Mouse (Mus musculus) neural tube, embryonic 13.5 days (tissue): Measurements from ENCODE around the gene Gm6217. TPM values are rescaled to one million over a fixed set of nuclear protein-coding genes. Genes with fewer than 3 reads are reported as not detected.
A peak's percentile ranks its signal among the peaks of the same experiment; 100 is the strongest.
"Not testable (repeated sequence)": the region's sequence is repeated elsewhere in the genome, so short reads cannot be mapped to it uniquely, and the experiment has no call there.

Experiments
- ATAC-seq: fragments of 200-750 bp; cut with Nextera tagmentation; 2 replicates; pipeline ENCODE4 v1.8.0; 2017; ENCODE audit warnings: low read depth, mild to moderate bottlenecking, moderate TSS enrichment, moderate library complexity
- H3K27ac ChIP-seq: fragments of 300-500 bp; sonication (generic); replicated peaks from 2 replicates; pipeline ENCODE4 v1.5.1; 2015; ENCODE audit warnings: moderate library complexity, mild to moderate bottlenecking, inconsistent platforms
- H3K27me3 ChIP-seq: fragments of 300-500 bp; sonication (generic); 2 replicates; pipeline ENCODE4 v1.6.1; 2015; ENCODE audit warnings: mild to moderate bottlenecking, inconsistent platforms
- H3K36me3 ChIP-seq: fragments of 300-500 bp; sonication (generic); 2 replicates; pipeline ENCODE4 v1.6.1; 2015; ENCODE audit warnings: mild to moderate bottlenecking, inconsistent platforms
- H3K4me1 ChIP-seq: fragments of 300-500 bp; sonication (generic); replicated peaks from 2 replicates; pipeline ENCODE4 v1.6.1; 2015; ENCODE audit warnings: inconsistent platforms
- H3K4me2 ChIP-seq: fragments of 300-500 bp; sonication (generic); 2 replicates; pipeline ENCODE4 v1.6.1; 2015; ENCODE audit warnings: inconsistent platforms, mild to moderate bottlenecking, moderate library complexity
- H3K4me3 ChIP-seq: fragments of 300-500 bp; sonication (generic); 2 replicates; pipeline ENCODE4 v1.5.1; 2015; ENCODE audit warnings: mild to moderate bottlenecking, inconsistent platforms
- H3K9ac ChIP-seq: fragments of 300-500 bp; sonication (generic); 2 replicates; pipeline ENCODE4 v1.6.1; 2015; ENCODE audit warnings: moderate library complexity, mild to moderate bottlenecking, inconsistent platforms
- H3K9me3 ChIP-seq: fragments of 300-500 bp; sonication (generic); 2 replicates; pipeline ENCODE4 v1.6.1; 2016; ENCODE audit warnings: inconsistent platforms
- WGBS: fragments of 180-500 bp; shearing (Covaris S2); methylation state at CpG from one replicate; pipeline ENCODE4 v1.1.7; 2015; 5-methylcytosine and 5-hydroxymethylcytosine counted together
- polyA plus RNA-seq: library from polyadenylated mRNA; unstranded; fragments of >200 nt; fragmentation: Nextera tagmentation; extraction: Ambion mirVana; gene quantifications from 2 replicates; pipeline ENCODE4 v1.2.1, GENCODE M21; 2015

Gene Gm6217
- polyA plus RNA-seq, 1 experiment from 2014 or later: not detected

- H3K4me2 ChIP-seq, H3K9me3 ChIP-seq, H3K27ac ChIP-seq, H3K4me3 ChIP-seq, ATAC-seq, H3K9ac ChIP-seq, H3K36me3 ChIP-seq, H3K27me3 ChIP-seq, H3K4me1 ChIP-seq: not testable (repeated sequence)
- WGBS: 96% methylated on average over 2 of the region's 2 CpGs
These were observed 11.3 kb upstream of the Gm6217 start for GRCm38 (mm10) chr1:82942505-82942904.

GRCm38 (mm10) chr1:82938666-82939065, 7.5 kb upstream of the Gm6217 start:
- ATAC-seq: no peak
- H3K9me3 ChIP-seq: 0 out of 2 replicates have a peak, but pooled peaks cover 4% of the 10 kb centered on the region
- WGBS: 93% methylated on average over 5 of the region's 5 CpGs

GRCm38 (mm10) chr1:82930558-82930957, 641 bp downstream of the Gm6217 start:
- not testable (repeated sequence) for ATAC-seq, H3K27ac ChIP-seq, H3K4me2 ChIP-seq, H3K4me1 ChIP-seq, H3K27me3 ChIP-seq, H3K9ac ChIP-seq, H3K36me3 ChIP-seq, H3K4me3 ChIP-seq, H3K9me3 ChIP-seq
- WGBS: 87% methylated on average over 3 of the region's 3 CpGs

More at GRCm38 (mm10) chr1:82938666-82939065, 7.5 kb upstream of the Gm6217 start:
- H3K4me2 ChIP-seq: no peak overlapping the region
- H3K4me3 ChIP-seq: no peak overlapping the region
- H3K27me3 ChIP-seq: no peaks in the 10 kb centered on the region
- no peaks in the 10 kb centered on the region for H3K4me1 ChIP-seq
- H3K9ac ChIP-seq: no peak overlapping the region
- H3K27ac ChIP-seq: no peak overlapping the region
- no peaks in the 10 kb centered on the region for H3K36me3 ChIP-seq

GRCm38 (mm10) chr1:82924650-82925049, 6.5 kb downstream of the Gm6217 start, which contains the start of gene A030014E15Rik:
Gene A030014E15Rik, plus strand, starts transcription at chr1:82924917.
- H3K36me3 ChIP-seq: no peaks in the 10 kb centered on the region
- H3K27ac ChIP-seq: no peak within 1 kb of the TSS
- no peaks in the 10 kb centered on the region for H3K9me3 ChIP-seq
- no peak within 1 kb of the TSS for H3K4me2 ChIP-seq
- H3K27me3 ChIP-seq: no peaks in the 10 kb centered on the region
- no peak for ATAC-seq
- H3K4me1 ChIP-seq: no peaks in the 10 kb centered on the region
- H3K9ac ChIP-seq: no peak within 1 kb of the TSS
- H3K4me3 ChIP-seq: no peak within 1 kb of the TSS
- WGBS: 89% methylated on average over 6 of the region's 6 CpGs

GRCm38 (mm10) chr1:82913434-82913833, 17.8 kb downstream of the Gm6217 start:
- H3K36me3 ChIP-seq, H3K4me3 ChIP-seq, H3K27ac ChIP-seq, H3K4me2 ChIP-seq, H3K9ac ChIP-seq, H3K9me3 ChIP-seq, H3K4me1 ChIP-seq, H3K27me3 ChIP-seq, ATAC-seq: not testable (repeated sequence)
- 98% methylated on average over 5 of the region's 5 CpGs for WGBS

- no peaks in the 10 kb centered on the region for H3K36me3 ChIP-seq
- H3K27me3 ChIP-seq: no peaks in the 10 kb centered on the region
- no peaks in the 10 kb centered on the region for H3K4me1 ChIP-seq
- no peak within 1 kb of the TSS for H3K4me3 ChIP-seq
- no peak within 1 kb of the TSS for H3K9ac ChIP-seq
- H3K9me3 ChIP-seq: no peaks in the 10 kb centered on the region
- no peak within 1 kb of the TSS for H3K27ac ChIP-seq
- no peak for ATAC-seq
- 86% methylated on average over 3 of the region's 3 CpGs for WGBS
- H3K4me2 ChIP-seq: no peak within 1 kb of the TSS
These were observed 18.2 kb downstream of the Gm6217 start, which contains the start of gene A030005L19Rik for GRCm38 (mm10) chr1:82913025-82913424. Gene A030005L19Rik, plus strand, starts transcription at chr1:82913325.

- no peaks in the 10 kb centered on the region for H3K9me3 ChIP-seq
- WGBS: 61% methylated on average over 3 of the region's 3 CpGs
- ATAC-seq: peak; percentile 44; the same call in 1 of the 2 replicates
These were observed 25.3 kb downstream of the Gm6217 start for GRCm38 (mm10) chr1:82905886-82906285.

GRCm38 (mm10) chr1:82901201-82901600, 30.0 kb downstream of the Gm6217 start:
- Histone ChIP-seq H3K27me3 (no peaks in the 10 kb centered on the region), H3K9me3 (no peaks in the 10 kb centered on the region), H3K27ac (no peak overlapping the region), H3K9ac (no peak overlapping the region), H3K4me3 (no peak overlapping the region), H3K36me3 (peaks cover 35% of the 10 kb centered on the region), H3K4me2 (no peak overlapping the region), H3K4me1 (no peaks in the 10 kb centered on the region)
- WGBS: 91% methylated on average over 3 of the region's 3 CpGs
- ATAC-seq: no peak

More at GRCm38 (mm10) chr1:82905886-82906285, 25.3 kb downstream of the Gm6217 start:
- Histone ChIP-seq H3K4me1 (no peaks in the 10 kb centered on the region), H3K27ac (no peak overlapping the region; the same call in 1 of the 2 replicates), H3K4me3 (no peak overlapping the region), H3K9ac (no peak overlapping the region), H3K36me3 (peaks cover 22% of the 10 kb centered on the region), H3K4me2 (no peak overlapping the region), H3K27me3 (no peaks in the 10 kb centered on the region)

- Histone ChIP-seq H3K27me3 (no peaks in the 10 kb centered on the region), H3K4me3 (no peak overlapping the region), H3K4me2 (no peak overlapping the region), H3K4me1 (no peaks in the 10 kb centered on the region), H3K27ac (no peak overlapping the region), H3K36me3 (peaks cover 35% of the 10 kb centered on the region), H3K9ac (no peak overlapping the region), H3K9me3 (no peaks in the 10 kb centered on the region)
- 96% methylated on average over 1 of the region's 1 CpGs for WGBS
- ATAC-seq: no peak
These were observed 30.6 kb downstream of the Gm6217 start for GRCm38 (mm10) chr1:82900567-82900966.

GRCm38 (mm10) chr1:82893269-82893668, 37.9 kb downstream of the Gm6217 start:
- no peak overlapping the region for H3K9ac ChIP-seq
- ATAC-seq: no peak
- H3K4me1 ChIP-seq: no peaks in the 10 kb centered on the region
- peaks cover 34% of the 10 kb centered on the region for H3K36me3 ChIP-seq
- no peak overlapping the region for H3K4me2 ChIP-seq
- H3K9me3 ChIP-seq: no peaks in the 10 kb centered on the region
- H3K4me3 ChIP-seq: no peak overlapping the region
- no peaks in the 10 kb centered on the region for H3K27me3 ChIP-seq
- 94% methylated on average over 7 of the region's 7 CpGs for WGBS
- H3K27ac ChIP-seq: no peak overlapping the region

Other genes with a start within 250 kb of the Gm6217 start
- 360 TPM in 2 replicates for gene Mff, start 206.5 kb downstream of the Gm6217 start, polyA plus RNA-seq
- 0.13 and 0.19 TPM in 2 replicates for gene Tm4sf20, start 162.9 kb downstream of the Gm6217 start, polyA plus RNA-seq
- gene Gm47791, start 160.2 kb downstream of the Gm6217 start, polyA plus RNA-seq: not detected in 2 replicates
- gene Agfg1, start 91.9 kb downstream of the Gm6217 start, polyA plus RNA-seq: 35.3 and 36.9 TPM in 2 replicates
- gene A030005L19Rik, start 18.1 kb downstream of the Gm6217 start, polyA plus RNA-seq: 0.25 TPM in 1 of 2 replicates, not detected in the other
- not detected in 2 replicates for gene A030014E15Rik, start 6.5 kb downstream of the Gm6217 start, polyA plus RNA-seq
- gene A030003K21Rik, start 12.0 kb upstream of the Gm6217 start, polyA plus RNA-seq: not detected in 2 replicates
- gene Gm7544, start 24.6 kb upstream of the Gm6217 start, polyA plus RNA-seq: not detected in 2 replicates
- not detected in 2 replicates for gene Gm47955, start 28.9 kb upstream of the Gm6217 start, polyA plus RNA-seq
- not detected in 2 replicates for gene Gm47959, start 69.1 kb upstream of the Gm6217 start, polyA plus RNA-seq
- 0.49 and 0.68 TPM in 2 replicates for gene Slc19a3, start 107.0 kb upstream of the Gm6217 start, polyA plus RNA-seq
- not detected in 2 replicates for gene Krtap28-10, start 111.1 kb upstream of the Gm6217 start, polyA plus RNA-seq
- gene Gm47969, start 113.5 kb upstream of the Gm6217 start, polyA plus RNA-seq: not detected in 2 replicates
- gene A030005K14Rik, start 128.0 kb upstream of the Gm6217 start, polyA plus RNA-seq: not detected in 2 replicates
- not detected in 2 replicates for gene Krtap28-13, start 129.5 kb upstream of the Gm6217 start, polyA plus RNA-seq
- not detected in 2 replicates for gene Ccl20, start 185.4 kb upstream of the Gm6217 start, polyA plus RNA-seq
- gene Daw1, start 228.4 kb upstream of the Gm6217 start, polyA plus RNA-seq: 0.28 and 0.48 TPM in 2 replicates